Mouse (Mus musculus) large intestine, adult 2 months (tissue): ENCODE data around the gene Samd4b. TPM values are rescaled to one million over a fixed set of nuclear protein-coding genes. Genes with fewer than 3 reads are reported as not detected.
A peak's percentile ranks its signal among the peaks of the same experiment; 100 is the strongest.

Source experiments
- DNase-seq: peaks from one replicate; pipeline ENCODE4 v3.0.0-alpha.2; 2012; ENCODE audit warnings: low read depth, low spot score
- WGBS: fragments of 180-500 bp; shearing (Covaris S2); methylation state at CpG from one replicate; pipeline ENCODE4 v1.1.7; 2018; 5-methylcytosine and 5-hydroxymethylcytosine counted together
- polyA plus RNA-seq: library from polyadenylated mRNA; depleted of rRNA; stranded (reverse); fragments of >200 nt; gene quantifications from 2 replicates; pipeline ENCODE4 v1.2.3, GENCODE M21; 2012

Gene Samd4b
- polyA plus RNA-seq, 1 experiment: 45.3 TPM

- peak; percentile 91 for DNase-seq
- 25% methylated on average over 12 of the region's 12 CpGs for WGBS
These were observed 27.5 kb downstream of the Samd4b start for GRCm38 (mm10) chr7:28570291-28570981.

GRCm38 (mm10) chr7:28568253-28568652, 29.7 kb downstream of the Samd4b start:
- DNase-seq: no peak

- no peak for DNase-seq
- WGBS: 86% methylated on average over 4 of the region's 4 CpGs
These were observed 30.4 kb downstream of the Samd4b start for GRCm38 (mm10) chr7:28567539-28567938.

DNA sequence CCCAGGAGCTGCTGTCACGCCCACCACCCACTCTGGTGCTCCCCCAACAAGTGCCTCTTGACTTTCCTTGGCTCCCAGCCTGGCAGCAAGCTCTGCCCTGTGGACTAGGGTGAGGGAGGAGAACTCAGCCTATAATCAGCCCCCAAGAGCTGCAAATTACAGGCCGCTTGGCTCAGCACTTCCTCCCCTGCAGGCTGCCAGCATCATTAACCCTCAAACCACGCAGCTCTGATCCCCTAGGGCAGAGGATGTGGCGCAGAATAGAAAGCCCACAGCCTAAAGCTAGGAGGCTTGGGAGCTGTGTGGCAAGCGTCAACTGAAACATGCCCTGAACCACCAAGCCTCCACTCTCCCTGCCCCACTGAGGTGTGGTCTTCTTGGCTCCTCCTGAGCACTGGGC, 32.5 kb downstream of the Samd4b start:
- 83% methylated on average over 5 of the region's 5 CpGs for WGBS
- no peak for DNase-seq

DNA sequence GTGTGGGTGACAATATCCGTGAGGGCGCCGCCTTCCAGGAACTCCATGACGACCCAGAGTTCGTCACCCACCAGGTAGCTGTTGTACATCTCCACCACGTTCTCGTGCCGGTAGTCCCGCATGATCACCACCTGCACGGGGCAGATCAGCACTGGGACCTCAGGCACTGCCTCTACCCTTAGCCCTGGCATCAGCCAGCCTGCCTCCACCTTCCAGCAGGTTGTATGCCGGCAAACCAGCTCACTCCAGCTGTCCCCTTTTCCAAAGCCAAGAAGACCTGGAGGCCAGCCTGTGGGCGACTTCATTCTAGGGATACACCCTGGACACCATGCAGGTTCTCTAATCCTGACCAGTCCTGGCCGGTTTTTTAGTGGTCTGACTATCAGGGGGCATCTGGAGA, 35.0 kb downstream of the Samd4b start:
- 91% methylated on average over 13 of the region's 13 CpGs for WGBS

GRCm38 (mm10) chr7:28562371-28562770, 35.6 kb downstream of the Samd4b start:
- no peak for DNase-seq
- WGBS: 88% methylated on average over 13 of the region's 13 CpGs

More for the DNA sequence above, 35.0 kb downstream of the Samd4b start:
- no peak for DNase-seq

DNA sequence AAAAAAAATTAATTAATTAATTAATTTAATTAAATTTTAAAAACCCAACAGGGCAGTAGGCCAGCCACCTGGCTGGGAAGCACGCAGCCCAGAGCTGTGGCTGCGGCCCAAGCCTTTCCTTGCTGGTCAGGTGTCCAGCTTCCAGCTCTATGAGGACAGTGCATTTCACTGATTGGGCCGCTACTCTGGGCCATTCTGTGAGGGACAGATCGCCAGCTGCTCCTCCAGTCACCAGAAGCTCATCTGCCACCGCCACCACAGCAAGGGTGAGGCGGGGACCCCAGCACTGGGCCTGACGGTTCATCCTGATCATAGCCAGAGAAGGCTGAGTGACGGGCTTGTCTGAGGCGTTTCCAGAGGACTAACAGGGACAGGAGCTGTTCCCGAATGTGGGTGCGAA, 36.0 kb downstream of the Samd4b start:
- no peak for DNase-seq
- 95% methylated on average over 11 of the region's 11 CpGs for WGBS

GRCm38 (mm10) chr7:28560856-28561255, 37.1 kb downstream of the Samd4b start:
- 87% methylated on average over 10 of the region's 10 CpGs for WGBS

DNA sequence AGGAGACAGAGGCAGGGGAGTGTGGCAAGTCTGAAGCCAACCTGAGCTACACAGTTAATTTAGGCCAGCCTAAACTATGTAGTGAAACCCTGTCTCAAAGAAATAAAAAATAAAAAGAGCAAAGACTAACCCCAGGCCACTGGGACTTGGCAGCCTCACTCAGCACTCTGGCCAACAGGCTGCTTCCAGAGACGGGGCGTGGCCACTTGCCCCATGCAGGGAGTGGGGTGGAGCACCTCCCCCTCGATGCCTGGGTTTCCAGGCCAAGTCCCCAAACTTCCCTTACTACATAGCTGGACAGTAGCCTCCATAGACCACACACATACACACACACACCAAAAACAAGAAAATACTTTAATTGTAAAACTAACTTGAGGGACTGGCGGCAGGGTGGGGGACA, 39.5 kb downstream of the Samd4b start:
- no peak for DNase-seq
- whole genome bisulfite sequencing: 21% methylated on average over 4 of the region's 4 CpGs

More at GRCm38 (mm10) chr7:28560856-28561255, 37.1 kb downstream of the Samd4b start:
- DNase-seq: no peak

GRCm38 (mm10) chr7:28557708-28558107, 40.2 kb downstream of the Samd4b start:
- no peak for DNase-seq
- WGBS: 71% methylated on average over 6 of the region's 6 CpGs

- DNase-seq: no peak
- 60% methylated on average over 5 of the region's 5 CpGs for WGBS
These were observed 40.9 kb downstream of the Samd4b start for GRCm38 (mm10) chr7:28557069-28557468.

DNA sequence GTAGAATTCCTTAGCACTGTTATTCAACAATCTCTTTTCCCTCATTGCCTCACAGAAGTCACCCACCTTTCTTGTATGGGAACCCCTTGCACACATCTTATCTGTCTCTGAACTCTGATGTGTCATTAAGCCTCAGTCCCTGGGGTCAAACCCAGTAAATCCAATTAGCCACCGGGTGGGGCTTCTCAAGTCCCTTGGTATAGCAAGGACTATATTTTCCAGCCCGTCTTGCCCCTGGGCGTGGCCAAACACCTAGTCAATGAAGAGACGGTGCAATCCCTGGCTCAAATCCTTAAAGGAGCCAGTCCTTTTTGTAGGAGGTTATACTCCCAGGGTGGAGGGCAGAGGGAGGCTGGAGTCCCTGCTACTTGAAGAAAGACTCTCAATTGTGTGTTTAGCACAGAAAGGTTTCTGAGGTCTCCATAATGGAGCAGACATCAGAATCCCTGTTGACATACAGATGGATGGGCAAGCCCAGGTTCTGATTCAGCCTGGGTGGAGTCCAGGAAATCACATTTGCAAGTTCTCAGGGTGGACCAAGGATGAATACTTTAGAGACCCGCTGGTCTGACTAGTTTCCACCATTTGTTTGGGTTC, 41.9 kb downstream of the Samd4b start:
- WGBS: 14% methylated on average over 5 of the region's 5 CpGs
- no peak for DNase-seq

GRCm38 (mm10) chr7:28553076-28553475, 44.9 kb downstream of the Samd4b start:
- 62% methylated on average over 6 of the region's 6 CpGs for WGBS
- DNase-seq: no peak

DNA sequence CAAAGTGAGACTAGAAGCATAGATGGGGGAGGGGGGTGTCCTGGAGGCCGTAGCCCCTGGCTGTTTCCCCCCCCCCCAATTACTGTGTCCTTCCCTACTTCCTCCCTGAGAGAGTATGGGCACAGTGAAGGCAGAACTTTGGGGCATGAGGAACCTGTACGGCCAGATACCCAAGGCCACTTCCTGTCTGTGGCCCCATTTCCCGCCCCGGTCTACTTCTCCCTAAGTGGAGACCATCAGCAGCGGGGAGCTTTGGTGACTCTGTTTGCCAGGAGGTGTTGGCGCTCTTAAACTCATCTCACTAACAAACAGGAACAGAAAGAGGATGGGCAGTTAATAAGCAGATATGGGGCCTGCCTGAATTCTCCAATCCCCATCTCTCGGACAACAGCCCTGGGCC, 50.3 kb downstream of the Samd4b start:
- 64% methylated on average over 7 of the region's 7 CpGs for WGBS

GRCm38 (mm10) chr7:28547154-28547553, 50.8 kb downstream of the Samd4b start, which contains the start of gene Nccrp1:
TSS of gene Nccrp1 (minus strand) at chr7:28547254.
- no peak for DNase-seq
- WGBS: 15% methylated on average over 5 of the region's 5 CpGs

More for the DNA sequence above, 50.3 kb downstream of the Samd4b start:
- no peak for DNase-seq

DNA sequence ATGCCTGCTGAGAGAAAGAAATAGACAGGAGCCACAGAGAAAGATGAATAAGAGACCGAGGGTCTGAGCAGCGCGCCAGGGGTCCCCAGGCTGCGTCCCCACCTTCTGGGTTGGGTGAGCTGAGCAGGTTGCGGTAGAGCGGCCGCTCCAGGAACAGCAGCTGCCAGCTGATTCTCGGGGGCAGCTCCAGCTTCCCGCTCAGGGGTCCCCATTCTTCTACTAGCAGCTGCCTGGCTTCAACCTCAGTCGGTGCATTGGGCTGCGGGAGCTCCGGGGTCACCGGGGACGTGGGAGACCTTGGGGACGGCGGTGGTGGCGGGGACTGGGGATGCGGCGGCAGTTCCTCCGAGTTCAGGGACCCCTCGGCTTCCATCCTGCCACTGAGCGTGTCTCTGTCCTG, 51.3 kb downstream of the Samd4b start:
- no peak for DNase-seq

GRCm38 (mm10) chr7:28545891-28546210, 52.1 kb downstream of the Samd4b start:
- 58% methylated on average over 7 of the region's 7 CpGs for WGBS
- no peak for DNase-seq

More for the DNA sequence above, 51.3 kb downstream of the Samd4b start:
- WGBS: 7% methylated on average over 22 of the region's 22 CpGs

DNA sequence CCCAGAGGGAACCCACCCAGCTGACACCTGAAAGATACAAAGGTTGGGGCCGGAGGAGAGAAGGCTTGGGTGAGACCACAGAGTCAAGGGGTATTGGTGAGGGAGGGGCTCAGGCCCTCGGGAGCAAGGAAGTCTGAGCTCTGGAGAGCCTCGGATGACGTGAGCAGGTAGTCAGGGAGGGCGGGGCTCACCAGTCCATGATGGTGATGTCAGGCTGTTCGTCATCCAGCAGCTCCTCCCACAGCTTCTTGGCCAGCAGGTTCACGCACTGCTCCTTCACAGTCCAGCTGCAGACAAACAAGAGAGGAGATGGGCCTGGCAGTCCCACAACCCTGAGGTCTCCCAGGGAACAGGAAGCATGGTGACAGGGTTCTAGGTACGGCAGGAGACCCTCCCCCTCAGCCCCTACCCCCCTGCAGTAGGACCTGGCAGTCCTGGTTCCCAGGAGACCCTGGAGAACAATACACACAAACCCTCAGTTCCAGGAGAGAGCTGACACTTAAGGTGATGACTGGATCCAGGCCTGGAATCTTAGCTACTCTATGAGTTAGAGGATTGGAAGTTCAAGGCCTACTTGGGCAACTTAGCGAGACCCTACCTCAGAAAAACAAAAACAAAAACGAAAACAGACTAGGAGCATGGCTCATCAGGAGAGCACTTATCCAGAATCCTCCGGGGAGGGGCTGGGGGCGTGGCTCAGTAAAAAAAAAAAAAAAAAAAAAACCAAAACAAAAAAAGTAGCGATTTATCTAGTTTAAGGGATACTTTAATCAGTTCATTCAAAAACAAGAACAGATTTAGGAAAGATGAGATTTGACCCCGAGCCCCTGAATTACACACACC, 52.7 kb downstream of the Samd4b start:
- no peak for DNase-seq

GRCm38 (mm10) chr7:28544051-28544601, 53.8 kb downstream of the Samd4b start:
- 14% methylated on average over 26 of the region's 27 CpGs for WGBS
- DNase-seq: no peak

More for the DNA sequence above, 52.7 kb downstream of the Samd4b start:
- WGBS: 34% methylated on average over 14 of the region's 14 CpGs

DNA sequence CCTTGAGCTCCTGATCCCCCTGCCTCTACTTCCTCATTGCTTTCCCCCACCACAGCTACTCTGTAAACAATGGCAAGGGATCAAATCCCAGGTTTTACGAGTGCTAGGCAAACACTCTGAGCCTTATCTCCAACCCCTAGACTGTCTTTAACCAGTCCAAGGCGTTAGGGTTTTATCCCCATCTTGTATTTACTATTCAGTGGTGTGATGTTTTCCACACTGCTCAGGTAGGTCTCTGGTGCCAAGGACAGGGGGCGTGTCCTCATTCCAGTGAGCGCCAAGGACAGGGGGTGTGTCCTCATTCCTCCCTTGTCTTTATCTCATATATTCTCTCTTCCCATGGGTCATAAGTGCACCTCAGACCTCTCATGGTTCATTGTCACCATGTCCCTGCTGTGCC, 57.4 kb downstream of the Samd4b start, which contains the start of gene Sycn:
Gene Sycn, plus strand, starts transcription at position 360 of the 400 bp plus-strand sequence.
- WGBS: 26% methylated on average over 4 of the region's 4 CpGs
- DNase-seq: peak; percentile 61
